Mouse (Mus musculus) testis, postnatal 10 days (tissue): ENCODE data around the gene Nus1.
A peak's percentile ranks its signal among the peaks of the same experiment; 100 is the strongest.

Experiments
- DNase-seq: peaks from one replicate; pipeline ENCODE4 v3.0.0; 2021; ENCODE audit warnings: low spot score

Nus1 gene

DNA sequence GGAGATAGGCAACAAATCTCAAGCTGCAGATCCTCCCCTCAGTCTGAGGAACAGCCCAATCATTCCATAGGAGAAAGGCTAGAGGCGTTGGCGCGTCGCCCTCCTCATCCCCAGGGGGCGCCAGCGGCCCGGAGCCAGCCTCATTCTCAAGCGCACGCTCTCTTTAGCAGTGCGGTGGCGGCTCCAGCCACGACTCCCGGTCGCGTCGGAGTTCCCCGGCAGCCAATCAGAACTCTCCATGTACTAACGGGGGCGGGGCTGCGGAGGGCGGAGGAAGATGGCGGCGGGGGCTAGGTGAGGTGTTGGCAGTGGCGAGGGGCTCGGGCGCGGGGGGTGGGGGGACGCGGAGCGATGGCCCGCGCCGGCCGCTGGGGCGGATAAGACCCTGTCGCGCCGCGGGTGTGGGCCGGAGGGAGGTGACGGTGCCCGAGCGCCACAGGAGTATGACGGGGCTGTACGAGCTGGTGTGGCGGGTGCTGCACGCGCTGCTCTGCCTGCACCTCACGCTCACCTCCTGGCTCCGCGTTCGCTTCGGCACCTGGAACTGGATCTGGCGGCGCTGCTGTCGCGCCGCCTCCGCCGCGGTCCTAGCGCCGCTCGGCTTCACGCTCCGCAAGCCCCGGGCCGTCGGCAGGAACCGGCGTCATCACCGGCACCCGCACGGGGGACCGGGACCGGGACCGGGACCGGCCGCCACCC lies at the start of gene Nus1:
Nus1 (plus strand) TSS at position 249 of the 699 bp plus-strand sequence.
- DNase-seq = peak; percentile 98

GRCm38 (mm10) chr10:52368376-52368775 lies 49.0 kb upstream of the Nus1 start:
- no peak for DNase-seq

GRCm38 (mm10) chr10:52373834-52374233 lies 43.5 kb upstream of the Nus1 start:
- no peak for DNase-seq

DNA sequence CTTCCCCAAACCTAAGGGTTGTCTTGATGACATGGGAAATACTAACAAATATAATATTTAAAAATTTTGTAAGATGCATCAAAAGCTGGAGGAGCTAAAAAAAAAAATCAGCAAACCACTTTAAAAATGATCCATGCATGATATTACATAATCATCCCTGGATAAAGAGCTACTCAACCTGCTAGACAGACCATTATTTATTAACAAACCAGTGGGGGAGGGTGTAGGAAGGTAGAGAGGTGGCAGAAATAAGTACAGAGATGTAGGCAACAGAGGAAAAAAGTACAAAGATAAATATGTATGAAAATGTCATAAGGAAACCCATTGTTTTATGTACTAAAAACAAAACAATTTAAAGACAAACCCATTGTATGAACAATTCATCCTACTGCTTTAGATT lies 42.7 kb upstream of the Nus1 start:
- DNase-seq = no peak

- no peak for DNase-seq
Measured at GRCm38 (mm10) chr10:52376422-52376821, 40.9 kb upstream of the Nus1 start.

GRCm38 (mm10) chr10:52377813-52378212 lies 39.5 kb upstream of the Nus1 start:
- no peak for DNase-seq

GRCm38 (mm10) chr10:52381321-52381801 lies 36.0 kb upstream of the Nus1 start:
- DNase-seq = no peak

- DNase-seq = peak; percentile 99
Measured at GRCm38 (mm10) chr10:52381845-52382591, 35.3 kb upstream of the Nus1 start, which contains the start of gene Gopc. Gene Gopc (minus strand): TSS chr10:52382124.

GRCm38 (mm10) chr10:52383022-52383421 lies 34.3 kb upstream of the Nus1 start:
- no peak for DNase-seq

- DNase-seq = no peak
Measured at GRCm38 (mm10) chr10:52383522-52383921, 33.8 kb upstream of the Nus1 start.

DNA sequence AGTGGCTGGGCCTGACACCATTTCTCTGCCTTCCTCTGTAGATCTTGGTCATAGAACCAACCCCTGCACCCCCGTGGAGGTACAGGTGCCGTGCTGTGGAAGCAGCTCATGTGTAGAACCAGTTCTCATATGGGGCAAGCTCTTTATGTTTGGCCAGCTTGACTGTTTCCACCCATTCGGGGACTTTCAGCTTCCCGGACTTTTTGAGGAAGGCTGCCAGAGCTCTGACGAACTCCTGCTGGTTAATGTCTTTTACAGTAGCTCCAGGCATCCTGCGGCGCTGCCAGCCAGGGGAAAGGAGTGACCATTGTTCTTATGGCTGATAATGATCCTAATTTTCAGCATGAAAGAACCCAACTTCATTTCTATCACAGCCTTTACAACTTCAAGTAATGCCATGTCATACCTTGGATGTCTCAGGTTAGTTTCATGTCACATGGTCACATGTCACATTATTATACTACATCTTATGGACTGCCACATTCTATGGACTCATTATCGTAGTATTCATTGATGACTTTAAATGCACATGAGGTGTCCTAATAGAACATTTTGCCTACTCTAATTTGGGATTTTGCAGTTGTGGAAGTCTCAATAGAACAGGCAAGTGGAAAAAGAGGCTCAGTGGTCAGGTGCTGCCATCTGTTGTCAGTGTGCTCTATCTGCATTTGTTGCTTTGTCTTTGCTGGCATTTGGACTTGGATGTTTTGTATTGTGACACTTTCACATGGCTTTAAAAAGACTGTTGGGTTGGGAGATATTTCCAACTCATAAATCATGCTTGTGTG lies 32.3 kb upstream of the Nus1 start:
- DNase-seq = peak; percentile 57

GRCm38 (mm10) chr10:52387192-52387591 lies 30.2 kb upstream of the Nus1 start:
- no peak for DNase-seq

- no peak for DNase-seq
Measured at GRCm38 (mm10) chr10:52388922-52389430, 28.4 kb upstream of the Nus1 start, which contains the start of gene Nepn. Gene Nepn (plus strand): TSS chr10:52388972.

DNA sequence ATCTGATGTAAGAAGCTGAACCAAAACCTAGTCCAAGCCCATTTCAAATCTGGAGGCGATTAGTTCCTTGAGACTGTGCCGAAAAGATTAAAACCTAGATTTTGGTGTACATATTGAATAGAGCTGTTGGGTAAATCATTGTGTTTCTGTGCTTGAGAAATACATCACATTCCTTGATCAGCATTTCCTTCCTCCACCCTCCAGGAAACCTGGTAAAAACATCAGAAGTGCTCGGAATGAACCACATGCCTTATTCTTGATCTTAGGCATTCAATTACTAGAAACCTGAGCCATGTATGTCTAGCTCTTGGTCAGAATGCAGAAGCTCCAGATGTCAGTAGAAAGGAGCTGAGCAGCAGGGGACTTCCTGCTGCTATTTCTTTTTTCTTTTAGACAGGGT lies 27.9 kb upstream of the Nus1 start:
- DNase-seq = no peak

DNA sequence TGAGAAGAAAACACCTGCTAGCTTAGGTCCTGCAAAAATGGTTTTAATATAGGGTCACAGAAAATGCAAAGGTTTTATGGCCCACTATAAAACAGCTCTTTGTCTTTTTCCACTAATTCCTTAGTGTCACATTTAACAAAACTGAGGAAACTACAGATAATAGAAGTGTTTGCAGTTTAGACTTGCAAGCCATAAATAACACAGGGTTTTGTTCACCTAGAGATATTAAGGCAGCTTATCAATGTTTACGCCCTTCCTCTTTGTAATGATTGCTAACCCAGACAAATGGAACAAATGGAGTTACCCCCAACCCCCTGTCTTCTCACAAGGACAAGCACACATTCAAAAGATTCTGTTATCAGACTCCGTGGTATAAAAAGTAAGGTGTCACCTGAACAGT lies 26.1 kb upstream of the Nus1 start:
- DNase-seq = no peak

DNA sequence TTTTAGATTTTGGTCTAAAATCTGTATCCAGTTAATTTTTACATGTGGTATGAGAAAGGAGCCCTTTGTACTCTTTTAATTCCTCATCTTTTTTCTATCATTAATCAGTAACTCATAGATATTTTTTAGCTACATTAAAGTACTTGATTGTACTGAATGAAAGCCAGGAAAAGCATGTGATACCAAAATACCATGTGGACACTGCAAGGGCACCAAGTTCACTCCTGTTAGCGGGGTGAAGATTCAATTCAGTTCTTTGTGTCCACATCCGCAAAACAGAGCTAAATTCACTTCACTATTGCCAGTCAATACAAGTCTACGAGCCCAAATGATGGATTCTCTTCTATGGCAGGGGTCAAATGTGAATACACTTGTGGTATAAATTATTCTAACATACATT lies 20.7 kb upstream of the Nus1 start:
- DNase-seq = no peak

- no peak for DNase-seq
Measured at GRCm38 (mm10) chr10:52398715-52399114, 18.6 kb upstream of the Nus1 start.

DNA sequence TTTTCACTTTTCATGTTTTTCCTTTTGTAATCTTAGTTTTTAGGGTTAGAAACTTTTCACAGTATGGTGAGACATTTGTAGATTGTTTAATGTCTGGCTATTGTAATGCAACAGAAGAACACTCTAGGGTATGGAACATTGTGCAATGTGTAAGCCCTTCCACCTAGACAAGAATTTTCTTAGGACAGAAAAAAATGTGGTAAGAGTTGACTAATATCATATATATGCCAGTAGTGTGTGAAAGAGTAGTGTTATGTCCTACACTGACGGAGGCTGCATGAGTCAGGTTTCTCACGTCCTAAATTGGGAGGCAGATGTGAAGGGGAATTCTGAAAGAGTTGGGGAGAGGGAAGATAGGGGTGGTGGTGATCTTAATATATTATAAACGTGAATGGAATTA lies 17.6 kb upstream of the Nus1 start:
- no peak for DNase-seq

- DNase-seq = no peak
Measured at GRCm38 (mm10) chr10:52405160-52405559, 12.2 kb upstream of the Nus1 start.

DNA sequence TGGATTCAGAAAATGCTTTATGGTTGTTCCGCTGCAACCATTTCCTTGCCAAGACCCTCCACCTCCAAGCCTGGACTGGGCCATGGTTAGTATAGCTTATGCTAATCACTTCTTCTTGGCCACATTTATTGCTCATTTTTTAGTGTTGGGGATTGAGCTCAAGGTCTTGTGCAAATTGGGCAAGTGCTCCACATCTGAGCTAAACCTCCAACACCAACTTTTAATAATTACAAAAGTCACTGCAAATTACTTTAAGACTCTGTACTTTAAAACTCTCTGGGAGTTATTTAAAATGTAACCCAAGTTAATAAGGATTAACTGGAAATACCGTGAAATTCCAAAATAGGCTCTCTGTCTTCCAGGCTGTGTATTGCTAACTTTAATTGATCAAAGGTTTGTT lies 9.8 kb upstream of the Nus1 start:
- no peak for DNase-seq

- no peak for DNase-seq
Measured at GRCm38 (mm10) chr10:52415020-52415419, 2.3 kb upstream of the Nus1 start.

GRCm38 (mm10) chr10:52416458-52416857 lies 889 bp upstream of the Nus1 start:
- no peak for DNase-seq
